Mouse (Mus musculus): ENCODE results near the gene Copg2.

DNA sequence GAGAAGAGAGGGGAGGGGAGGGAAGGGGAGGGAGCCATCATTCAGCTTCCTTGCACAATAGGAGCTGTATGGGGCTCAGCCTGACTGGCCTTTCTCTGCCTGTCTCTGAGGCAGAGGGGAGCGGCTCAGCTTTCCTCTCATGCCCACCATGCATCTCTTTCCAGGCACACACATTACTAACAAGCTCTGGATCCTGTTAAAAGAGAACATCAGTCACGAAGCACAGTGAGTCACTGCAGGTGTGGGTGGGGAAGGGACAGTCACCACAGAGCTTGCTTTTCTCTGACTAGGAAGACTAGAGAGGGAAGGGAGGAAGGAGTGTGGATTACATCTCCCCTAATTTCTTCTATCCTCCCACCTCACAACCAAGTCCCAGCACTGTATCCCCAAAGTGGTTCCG is 11.4 kb upstream of the Copg2 start:
- TF ChIP-seq EP300 (IDR thresholded peaks at IDR 0.05; ENCODE audit: insufficient read depth, low read depth, low read length) (no peak), POLR2A (IDR thresholded peaks at IDR 0.05; ENCODE audit: insufficient read depth, low read length) (no peak), CTCF (IDR thresholded peaks at IDR 0.05; ENCODE audit: low read depth, low read length) (no peak)

All from ES-Bruce4 (cell line).